Mouse (Mus musculus) intestine, embryonic 14.5 days (tissue): ENCODE measurements at regions not wholly inside any gene's neighbourhood (a gene's known extent, or its start where the extent isn't known, plus 50 kb on each side); places are given as distances from the start of the nearest gene placed in this dataset.

Source experiments
- ATAC-seq: fragments of 200-750 bp; cut with Nextera tagmentation; replicated peaks from 2 replicates; pipeline ENCODE4 v1.8.0; 2017; ENCODE audit warnings: low read depth, moderate number of reproducible peaks, moderate TSS enrichment, moderate library complexity; ENCODE audit not compliant: low FRiP score, low TSS enrichment
- DNase-seq: peaks from one replicate; pipeline ENCODE4 v3.0.0-alpha.2; 2018; ENCODE audit warnings: low spot score
- H3K27ac ChIP-seq: fragments of 300-500 bp; sonication (generic); 2 replicates; pipeline ENCODE4 v1.5.1; 2014; ENCODE audit warnings: low read depth, mild to moderate bottlenecking, control low read depth
- H3K27me3 ChIP-seq: fragments of 300-500 bp; sonication (generic); replicated peaks from 2 replicates; pipeline ENCODE4 v1.6.1; 2014; ENCODE audit warnings: low read length, control low read depth; ENCODE audit not compliant: control insufficient read depth, insufficient read depth
- H3K36me3 ChIP-seq: fragments of 300-500 bp; sonication (generic); 2 replicates; pipeline ENCODE4 v1.6.1; 2014; ENCODE audit warnings: low read length, control low read depth; ENCODE audit not compliant: control insufficient read depth, insufficient read depth
- H3K4me1 ChIP-seq: fragments of 300-500 bp; sonication (generic); replicated peaks from 2 replicates; pipeline ENCODE4 v1.6.1; 2014; ENCODE audit warnings: low read length, control low read depth, mixed read lengths; ENCODE audit not compliant: control insufficient read depth, insufficient read depth
- H3K4me2 ChIP-seq: fragments of 300-500 bp; sonication (generic); 2 replicates; pipeline ENCODE4 v1.6.1; 2014; ENCODE audit warnings: low read length
- H3K4me3 ChIP-seq: fragments of 300-500 bp; sonication (generic); 2 replicates; pipeline ENCODE4 v1.5.1; 2014; ENCODE audit warnings: low read depth, low read length, control low read depth, mixed read lengths
- H3K9ac ChIP-seq: fragments of 300-500 bp; sonication (generic); 2 replicates; pipeline ENCODE4 v1.6.1; 2014; ENCODE audit warnings: mild to moderate bottlenecking, low read length
- H3K9me3 ChIP-seq: fragments of 300-500 bp; sonication (generic); 2 replicates; pipeline ENCODE4 v1.6.1; 2016; ENCODE audit warnings: low read length, control low read depth; ENCODE audit not compliant: control insufficient read depth
- WGBS: fragments of 180-500 bp; shearing (Covaris S2); extraction: QIAGEN DNeasy Blood & Tissue Kit; methylation state at CpG from one replicate; pipeline ENCODE4 v1.1.7; 2014; 5-methylcytosine and 5-hydroxymethylcytosine counted together

- DNase-seq = no peak
These were observed 202.1 kb upstream of the Jmjd1c start for GRCm38 (mm10) chr10:66893836-66894235.

GRCm38 (mm10) chr10:66896698-66897622 is 199.0 kb upstream of the Jmjd1c start:
- H3K9me3 ChIP-seq = no peaks in the 10 kb centered on the region
- ATAC-seq = no peak
- WGBS = 35% methylated on average over 11 of the region's 11 CpGs

More at GRCm38 (mm10) chr10:66893836-66894235, 202.1 kb upstream of the Jmjd1c start:
- ATAC-seq = no peak
- H3K36me3 ChIP-seq = no peaks in the 10 kb centered on the region
- no peaks in the 10 kb centered on the region for H3K27me3 ChIP-seq
- H3K4me2 ChIP-seq = no peak overlapping the region
- no peaks in the 10 kb centered on the region for H3K9me3 ChIP-seq
- H3K4me1 ChIP-seq = peaks cover 6% of the 10 kb centered on the region; the same call in 1 of the 2 replicates
- 89% methylated on average over 14 of the region's 14 CpGs for WGBS
- no peak overlapping the region for H3K27ac ChIP-seq
- no peak overlapping the region for H3K4me3 ChIP-seq
- H3K9ac ChIP-seq = no peak overlapping the region

GRCm38 (mm10) chr10:66899724-66900123 is 196.2 kb upstream of the Jmjd1c start:
- 89% methylated on average over 5 of the region's 5 CpGs for WGBS

More at GRCm38 (mm10) chr10:66896698-66897622, 199.0 kb upstream of the Jmjd1c start:
- Histone ChIP-seq H3K4me1 (peaks cover 12% of the 10 kb centered on the region; the same call in 1 of the 2 replicates), H3K27ac (no peak overlapping the region), H3K4me3 (no peak overlapping the region), H3K9ac (no peak overlapping the region), H3K4me2 (no peak overlapping the region), H3K36me3 (no peaks in the 10 kb centered on the region), H3K27me3 (no peaks in the 10 kb centered on the region)
- no peak for DNase-seq

GRCm38 (mm10) chr10:66900781-66901180 is 195.1 kb upstream of the Jmjd1c start:
- Histone ChIP-seq H3K4me3 (no peak overlapping the region), H3K27ac (no peak overlapping the region), H3K36me3 (no peaks in the 10 kb centered on the region), H3K4me1 (peaks cover 12% of the 10 kb centered on the region; the same call in 1 of the 2 replicates), H3K9ac (no peak overlapping the region), H3K27me3 (no peaks in the 10 kb centered on the region), H3K4me2 (no peak overlapping the region; the same call in 1 of the 2 replicates), H3K9me3 (no peaks in the 10 kb centered on the region)
- DNase-seq (no peak), ATAC-seq (no peak)
- WGBS = 56% methylated on average over 10 of the region's 10 CpGs

More at GRCm38 (mm10) chr10:66899724-66900123, 196.2 kb upstream of the Jmjd1c start:
- Histone ChIP-seq H3K4me2 (no peak overlapping the region), H3K9ac (no peak overlapping the region), H3K4me1 (peaks cover 12% of the 10 kb centered on the region; the same call in 1 of the 2 replicates), H3K36me3 (no peaks in the 10 kb centered on the region), H3K27ac (no peak overlapping the region), H3K27me3 (no peaks in the 10 kb centered on the region), H3K9me3 (no peaks in the 10 kb centered on the region), H3K4me3 (no peak overlapping the region)
- no peak for ATAC-seq
- DNase-seq = no peak

- Histone ChIP-seq H3K9me3 (no peaks in the 10 kb centered on the region), H3K4me2 (peak overlapping the region; percentile 48), H3K36me3 (no peaks in the 10 kb centered on the region), H3K9ac (no peak overlapping the region), H3K27ac (no peak overlapping the region), H3K4me3 (peak overlapping the region; percentile 0; the same call in 1 of the 2 replicates), H3K27me3 (no peaks in the 10 kb centered on the region), H3K4me1 (peaks cover 11% of the 10 kb centered on the region; the same call in 1 of the 2 replicates)
- DNase-seq (no peak), ATAC-seq (no peak)
- 3% methylated on average over 9 of the region's 9 CpGs for WGBS
These were observed 194.1 kb upstream of the Jmjd1c start for GRCm38 (mm10) chr10:66901873-66902272.

GRCm38 (mm10) chr10:66904552-66905367 is 191.2 kb upstream of the Jmjd1c start:
- no peak overlapping the region for H3K27ac ChIP-seq
- ATAC-seq (no peak), DNase-seq (no peak)
- H3K9me3 ChIP-seq = no peaks in the 10 kb centered on the region
- H3K9ac ChIP-seq = no peak overlapping the region
- H3K27me3 ChIP-seq = no peaks in the 10 kb centered on the region
- no peak overlapping the region for H3K4me2 ChIP-seq
- no peaks in the 10 kb centered on the region for H3K36me3 ChIP-seq
- peaks cover 6% of the 10 kb centered on the region; the same call in 1 of the 2 replicates for H3K4me1 ChIP-seq
- H3K4me3 ChIP-seq = no peak overlapping the region
- WGBS = 79% methylated on average over 10 of the region's 10 CpGs

- no peak overlapping the region for H3K9ac ChIP-seq
- no peak overlapping the region for H3K4me2 ChIP-seq
- ATAC-seq (no peak), DNase-seq (no peak)
- no peak overlapping the region for H3K27ac ChIP-seq
- no peaks in the 10 kb centered on the region for H3K9me3 ChIP-seq
- H3K4me1 ChIP-seq = peaks cover 24% of the 10 kb centered on the region
- H3K4me3 ChIP-seq = no peak overlapping the region
- H3K27me3 ChIP-seq = no peaks in the 10 kb centered on the region
- no peaks in the 10 kb centered on the region for H3K36me3 ChIP-seq
- 59% methylated on average over 4 of the region's 4 CpGs for WGBS
These were observed 188.1 kb upstream of the Jmjd1c start for GRCm38 (mm10) chr10:66907842-66908241.

- Histone ChIP-seq H3K9me3 (no peaks in the 10 kb centered on the region), H3K27me3 (no peaks in the 10 kb centered on the region), H3K9ac (no peak overlapping the region), H3K27ac (no peak overlapping the region), H3K4me2 (no peak overlapping the region), H3K36me3 (no peaks in the 10 kb centered on the region), H3K4me1 (peaks cover 37% of the 10 kb centered on the region), H3K4me3 (no peak overlapping the region)
- 14% methylated on average over 12 of the region's 12 CpGs for WGBS
- ATAC-seq (no peak), DNase-seq (peak; percentile 85)
These were observed 186.6 kb upstream of the Jmjd1c start for GRCm38 (mm10) chr10:66909204-66909889.
